Mouse (Mus musculus) heart, adult 8-10 months (tissue): Measurements from ENCODE around the gene Msx3. TPM values are rescaled to one million over a fixed set of nuclear protein-coding genes. Genes with fewer than 3 reads are reported as not detected.
A peak's percentile ranks its signal among the peaks of the same experiment; 100 is the strongest.

Experiments used
- DNase-seq: peaks from one replicate; pipeline ENCODE4 v3.0.0; 2022; ENCODE audit warnings: low spot score
- total RNA-seq, 4 experiments: library from RNA; stranded (reverse); gene quantifications; 2 replicates each; pipeline ENCODE4 v1.2.4; 2022

Msx3 gene
- total RNA-seq, 4 experiments from 2014 or later: not detected

GRCm38 (mm10) chr7:140057413-140058407 lies 8.8 kb upstream of the Msx3 start:
- no peak for DNase-seq

DNA sequence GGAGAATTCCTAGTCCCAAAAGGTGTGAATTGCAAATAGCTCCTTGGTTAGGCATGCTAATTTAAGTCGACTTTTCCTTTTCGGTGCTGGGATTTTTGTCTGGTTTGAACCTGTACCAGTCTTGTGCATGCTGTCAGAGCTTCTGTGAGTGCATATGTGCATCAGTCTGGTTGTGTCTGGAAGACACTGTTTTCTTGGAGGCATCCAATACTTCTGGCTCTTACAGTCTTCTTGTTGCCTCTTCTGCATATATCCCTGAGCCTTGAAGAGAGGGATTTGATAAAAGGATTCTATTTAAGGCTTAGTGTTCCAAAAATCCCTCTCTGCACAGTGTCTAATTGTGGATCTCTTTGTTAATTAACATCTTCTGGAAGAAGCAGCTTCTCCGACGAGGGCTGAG lies 5.2 kb upstream of the Msx3 start:
- no peak for DNase-seq

- DNase-seq: no peak
Observed at GRCm38 (mm10) chr7:140049115-140049689, 313 bp upstream of the Msx3 start.

- no peak for DNase-seq
Observed at GRCm38 (mm10) chr7:140047811-140048311, 1.0 kb downstream of the Msx3 start.

DNA sequence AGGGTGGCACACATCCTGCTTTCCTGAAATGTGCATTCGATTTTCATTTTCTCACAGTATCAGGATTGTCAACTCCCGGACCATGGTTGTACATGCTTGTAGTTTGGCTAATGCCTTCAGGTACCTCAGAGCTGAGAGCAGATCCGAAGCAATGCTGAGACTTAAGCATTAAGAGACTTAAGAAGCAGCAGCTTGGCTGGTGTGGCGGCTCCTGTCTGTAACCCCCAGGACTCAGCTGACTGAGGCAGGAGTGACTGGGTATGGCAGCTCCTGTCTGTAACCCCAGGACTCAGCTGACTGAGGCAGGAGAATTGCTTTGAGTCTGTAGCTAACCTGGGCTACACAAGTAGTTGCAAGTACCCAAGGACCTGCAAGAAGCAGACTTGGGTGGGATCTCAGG lies 3.3 kb downstream of the Msx3 start:
- no peak for DNase-seq

DNA sequence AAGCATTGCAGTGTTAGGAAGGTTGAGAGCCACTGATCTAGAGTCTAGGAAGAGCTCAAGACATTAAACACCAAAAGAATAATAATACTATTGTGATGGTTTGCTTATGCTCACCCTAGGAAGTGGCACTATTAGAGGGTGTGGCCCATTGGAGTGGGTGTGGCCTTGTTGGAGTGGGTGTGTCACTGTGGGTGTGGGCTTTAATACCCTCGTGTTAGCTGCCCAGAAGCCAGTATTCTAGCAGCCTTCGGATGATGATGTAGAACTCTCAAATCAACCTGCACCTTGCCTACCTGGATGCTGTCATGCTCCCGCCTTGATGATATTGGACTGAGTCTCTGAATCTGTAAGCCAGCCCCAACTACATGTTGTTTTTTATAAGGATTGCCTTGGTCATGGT lies 6.2 kb downstream of the Msx3 start:
- no peak for DNase-seq

- DNase-seq: no peak
Observed at GRCm38 (mm10) chr7:140037171-140037555, 11.7 kb downstream of the Msx3 start.

DNA sequence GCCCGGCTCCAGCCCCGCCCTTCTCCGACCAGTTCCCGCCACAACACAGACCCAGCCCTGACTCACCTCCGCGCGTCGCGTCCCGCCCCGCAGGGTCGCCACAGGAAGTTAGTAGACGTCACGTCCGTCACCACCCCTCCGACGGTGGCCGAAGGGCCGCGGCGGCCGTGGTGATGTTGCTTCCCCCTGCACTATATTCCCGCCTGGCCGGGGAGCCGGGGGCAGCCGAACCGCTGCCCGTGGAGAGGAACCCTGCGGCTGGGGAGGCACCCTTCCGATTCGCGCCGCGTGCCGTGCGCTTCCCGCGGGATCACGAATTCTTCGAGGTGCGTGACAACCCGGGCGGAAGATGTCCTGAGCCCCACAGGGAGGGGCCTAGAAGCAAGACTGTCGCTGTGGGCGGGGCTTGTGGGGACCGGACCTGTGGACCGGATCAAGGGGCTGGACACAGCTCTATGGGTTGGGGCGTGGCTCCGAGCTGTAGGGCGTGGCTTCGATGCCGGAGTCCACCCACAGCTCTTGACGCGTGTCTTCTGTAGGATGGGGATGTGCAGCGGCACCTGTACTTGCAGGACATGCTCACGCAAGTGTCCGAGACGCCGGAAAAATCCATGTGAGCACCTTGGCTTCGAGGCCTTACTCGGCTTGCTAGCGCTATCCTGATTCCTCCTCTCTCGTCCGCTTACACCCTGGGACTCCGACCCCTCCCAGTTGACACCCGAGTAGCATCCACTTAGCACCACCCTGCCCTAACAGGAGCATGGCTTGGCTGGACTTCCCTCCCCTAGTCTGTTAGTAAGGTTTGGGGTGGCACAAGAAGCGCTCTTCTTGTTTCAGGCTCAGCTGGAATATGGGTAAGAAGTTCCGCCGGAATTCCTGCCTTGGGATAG lies 12.4 kb downstream of the Msx3 start, which contains the start of the genes Zfp511 and Tubgcp2:
Zfp511 (plus strand) TSS at position 111 of the 890 bp plus-strand sequence.
Tubgcp2 (minus strand) TSS at position 389 of the 890 bp plus-strand sequence.
- peak; percentile 93 for DNase-seq

- no peak for DNase-seq
Observed at GRCm38 (mm10) chr7:140035456-140035855, 13.4 kb downstream of the Msx3 start.

GRCm38 (mm10) chr7:140033386-140033785 lies 15.5 kb downstream of the Msx3 start:
- no peak for DNase-seq

- no peak for DNase-seq
Observed at GRCm38 (mm10) chr7:140032366-140032765, 16.5 kb downstream of the Msx3 start.

GRCm38 (mm10) chr7:140031771-140032170 lies 17.1 kb downstream of the Msx3 start:
- no peak for DNase-seq

DNA sequence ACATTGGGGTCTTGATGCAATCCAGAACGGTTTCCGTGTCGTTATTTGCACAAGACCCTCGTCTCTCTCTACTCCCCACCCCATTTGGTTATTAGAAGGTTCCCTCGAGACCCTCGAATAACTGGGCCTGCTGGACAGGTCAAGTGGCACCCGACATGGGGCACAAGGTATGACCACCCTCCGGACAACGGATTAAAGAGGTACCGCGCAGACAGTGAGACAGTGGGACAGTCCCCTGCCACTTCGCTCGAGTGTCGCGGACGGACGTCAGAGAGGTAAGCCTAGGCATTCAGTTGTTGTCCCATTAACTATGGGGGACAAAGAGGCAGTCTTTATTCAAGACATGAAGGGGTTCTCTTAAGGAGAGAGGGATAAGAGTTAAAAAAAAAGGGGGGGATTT lies 37.6 kb downstream of the Msx3 start:
- DNase-seq: no peak

DNA sequence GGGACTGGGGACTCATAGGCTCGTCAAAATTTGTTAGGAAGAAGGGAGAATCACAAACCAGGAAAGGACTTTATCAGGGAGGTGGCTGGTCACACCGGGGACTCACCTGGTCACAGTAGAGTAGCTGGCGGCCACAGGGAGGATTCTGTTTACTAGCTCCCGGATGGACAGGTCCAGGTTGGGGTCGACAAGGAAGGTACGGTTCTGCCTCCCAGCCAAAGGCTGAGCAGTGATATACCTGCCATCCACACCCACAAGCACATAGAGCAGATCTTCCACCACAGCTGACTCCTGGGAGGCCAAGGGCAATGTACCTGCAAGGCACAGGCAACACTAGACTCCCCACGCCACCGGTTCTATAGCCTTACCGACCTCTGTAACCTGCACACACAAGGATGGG lies 41.1 kb downstream of the Msx3 start:
- DNase-seq: no peak

- no peak for DNase-seq
Observed at GRCm38 (mm10) chr7:140006861-140007611, 41.9 kb downstream of the Msx3 start.

DNA sequence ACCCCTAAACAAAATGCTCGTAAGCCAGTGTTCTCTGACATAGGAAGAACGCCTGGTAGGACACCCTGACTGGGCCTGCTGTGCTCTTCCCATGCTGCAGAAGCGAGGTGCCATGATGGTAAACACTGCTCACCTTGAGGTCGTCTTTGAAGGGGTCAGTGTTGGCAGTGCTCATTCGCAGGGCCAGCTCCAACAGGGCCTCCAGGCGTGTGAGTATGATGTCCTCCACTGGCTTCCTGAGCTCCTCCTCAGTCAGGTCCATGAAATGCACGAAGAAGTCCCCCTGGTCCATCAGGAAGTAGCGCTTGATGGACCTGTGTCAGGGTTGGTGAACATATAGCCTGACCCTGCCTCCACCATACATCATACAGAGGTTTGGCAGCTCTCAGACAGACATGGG lies 44.2 kb downstream of the Msx3 start:
- DNase-seq: no peak

- DNase-seq: no peak
Observed at GRCm38 (mm10) chr7:140001086-140001740, 47.7 kb downstream of the Msx3 start.

DNA sequence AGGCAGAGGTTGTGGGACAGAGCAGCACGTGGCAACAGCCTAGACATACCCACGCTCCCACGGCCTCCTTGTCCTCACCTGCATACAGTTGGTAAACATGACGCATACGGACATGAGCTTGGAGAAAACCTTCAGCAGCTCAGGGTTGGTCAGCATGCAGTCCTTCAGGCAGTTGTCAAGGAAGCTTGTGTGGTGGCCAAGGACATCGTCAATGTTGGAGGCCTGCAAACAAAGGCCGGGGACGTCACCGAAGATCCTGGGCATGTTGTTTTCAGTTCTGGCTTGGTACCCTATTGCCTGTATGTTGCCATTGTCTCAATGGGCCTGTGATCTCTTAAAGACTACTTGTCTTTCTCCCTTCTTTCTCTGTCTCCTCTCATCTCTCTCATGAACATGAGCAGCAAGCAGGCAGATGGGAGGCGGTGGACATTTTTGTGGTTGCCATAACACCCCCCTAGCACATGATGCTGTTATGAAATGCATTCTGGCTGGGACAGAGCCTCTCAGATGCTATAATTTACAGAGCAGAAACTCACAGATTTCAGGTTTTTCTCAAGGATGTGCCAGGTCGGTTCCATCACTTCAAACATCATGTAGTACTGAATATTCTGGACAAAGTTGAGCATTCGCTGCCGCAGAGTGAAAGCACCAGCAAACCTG lies 50.1 kb downstream of the Msx3 start:
- DNase-seq: no peak
